ENCODE assay signal across 24 mouse cellular contexts in genomic region chr13:13572060-13572835, GRCm38 (mm10). TPM values are rescaled to one million over a fixed set of nuclear protein-coding genes. Genes with fewer than 3 reads are reported as not detected.
DNase-seq lines count a peak whose midpoint lies in the region; ATAC-seq and TF ChIP-seq lines count a peak whose summit lies in the region.
"Had no signal": no experiment of that assay in that cellular context is flagged by ENCODE, and none has a peak within 500 bp of the region (broad histone marks: within the 10 kb centered on the region; RNA-seq: fewer than 3 reads in every experiment).

No protein-coding gene starts in this region.

- H3K4me2 ChIP-seq in myocyte (ENCODE audit: low read depth), result peak overlapping the region; percentile 33
- H3K4me2 ChIP-seq in forebrain, embryonic 11.5 days (ENCODE audit: low read depth, low read length, severe bottlenecking), result no peak overlapping the region
- H3K4me2 ChIP-seq: embryonic facial prominence, embryonic 13.5 days; hindbrain, embryonic 12.5 days; intestine, embryonic 15.5 days; limb, embryonic 12.5 days; liver, embryonic 12.5 days; lung, embryonic 15.5 days had no signal

- intact Hi-C loops in left cerebral cortex, adult 2 months (cut with DNase I), result no loop called here
- intact Hi-C loops in left cerebral cortex, postnatal 4 days (cut with DNase I), result no loop called here

- no peak overlapping the region for H3K4me3 ChIP-seq in left cerebral cortex, adult 2 months
- no peak overlapping the region for H3K4me3 ChIP-seq in myocyte
- no peak overlapping the region for H3K4me3 ChIP-seq in forebrain, embryonic 11.5 days (ENCODE audit: low read depth, low read length)
- H3K4me3 ChIP-seq: embryonic facial prominence, embryonic 13.5 days; heart, embryonic 10.5 days; hindbrain, embryonic 12.5 days; intestine, embryonic 15.5 days; limb, embryonic 12.5 days; liver, embryonic 12.5 days; lung, embryonic 15.5 days; megakaryocyte, embryonic 14.5 days had no signal

- H3K9me3 ChIP-seq in forebrain, embryonic 11.5 days (ENCODE audit: control insufficient read depth, low read length), result no peaks in the 10 kb centered on the region
- H3K9me3 ChIP-seq: embryonic facial prominence, embryonic 13.5 days; heart, embryonic 10.5 days; hindbrain, embryonic 12.5 days; intestine, embryonic 15.5 days; limb, embryonic 12.5 days; liver, embryonic 12.5 days; lung, embryonic 15.5 days; megakaryocyte, embryonic 14.5 days had no signal

- DNase-seq in cerebellum, adult 11-12 months, result peak; percentile 35
- no peak for DNase-seq in cerebellum, adult 11 months
- no peak for DNase-seq in left cerebral cortex, adult 2 months (ENCODE audit: extremely low spot score in 1 of 2, low spot score in 2 of 2)
- DNase-seq in left cerebral cortex, postnatal 4 days, result no peak
- DNase-seq in CD8-positive naive resting alpha-beta T cell, adult 2 months (ENCODE audit: low read depth in 2 of 2, low spot score in 2 of 2), result peak; percentile 16 to 30
- DNase-seq in forebrain, embryonic 11.5 days (ENCODE audit: low spot score), result no peak
- DNase-seq: kidney, adult 9 months; kidney, postnatal 25 days; layer of hippocampus, adult 9-11 months; midbrain, embryonic 14.5 days; retina, postnatal 1 day; thymus, postnatal 14 days had no signal

- H3ac ChIP-seq in myocyte (ENCODE audit: control insufficient read depth, insufficient read length), result no peak overlapping the region

- 86% methylated on average over 10 of the region's 10 CpGs for WGBS in forebrain, embryonic 11.5 days

- no peak for ATAC-seq in monocyte, adult 5-6 weeks (replicated peaks; ENCODE audit: insufficient number of reproducible peaks, low FRiP score, low TSS enrichment, poor library complexity, severe bottlenecking)
- no peak for ATAC-seq in forebrain, embryonic 11.5 days (replicated peaks; ENCODE audit: low FRiP score)
- ATAC-seq: forebrain, embryonic 16.5 days; intestine, embryonic 15.5 days; liver, embryonic 12.5 days had no signal

- no peak for TF ChIP-seq POLR2A in myocyte (IDR thresholded peaks at IDR 0.05; ENCODE audit: insufficient read length, low read depth)

- no peaks in the 10 kb centered on the region for H3K27me3 ChIP-seq in myocyte (ENCODE audit: control insufficient read depth, insufficient read depth, insufficient read length)
- no peaks in the 10 kb centered on the region for H3K27me3 ChIP-seq in forebrain, embryonic 11.5 days (ENCODE audit: control insufficient read depth, insufficient read depth, low read length)
- H3K27me3 ChIP-seq: embryonic facial prominence, embryonic 13.5 days; hindbrain, embryonic 12.5 days; intestine, embryonic 15.5 days; limb, embryonic 12.5 days; lung, embryonic 15.5 days had no signal

- no peak overlapping the region for H3K9ac ChIP-seq in forebrain, embryonic 11.5 days (ENCODE audit: low read length)
- H3K9ac ChIP-seq: embryonic facial prominence, embryonic 13.5 days; hindbrain, embryonic 12.5 days; intestine, embryonic 15.5 days; limb, embryonic 12.5 days; liver, embryonic 12.5 days; lung, embryonic 15.5 days had no signal

- H3K4me1 ChIP-seq in forebrain, embryonic 11.5 days (replicated peaks; ENCODE audit: control insufficient read depth, insufficient read depth, low read length), result no peaks in the 10 kb centered on the region
- H3K4me1 ChIP-seq: limb, embryonic 12.5 days had no signal

- H3K36me3 ChIP-seq in myocyte (ENCODE audit: control insufficient read depth, insufficient read depth), result no peaks in the 10 kb centered on the region
- no peaks in the 10 kb centered on the region for H3K36me3 ChIP-seq in forebrain, embryonic 11.5 days (ENCODE audit: control insufficient read depth, insufficient read depth, low read length)
- H3K36me3 ChIP-seq: embryonic facial prominence, embryonic 13.5 days; heart, embryonic 10.5 days; hindbrain, embryonic 12.5 days; intestine, embryonic 15.5 days; limb, embryonic 12.5 days; liver, embryonic 12.5 days; lung, embryonic 15.5 days had no signal

- no peaks in the 10 kb centered on the region for H3K79me2 ChIP-seq in myocyte (ENCODE audit: control insufficient read depth, insufficient read depth)

- peak overlapping the region; percentile 82 for H3K27ac ChIP-seq in left cerebral cortex, adult 2 months
- no peak overlapping the region for H3K27ac ChIP-seq in forebrain, embryonic 11.5 days (ENCODE audit: low read depth, low read length)
- H3K27ac ChIP-seq: embryonic facial prominence, embryonic 13.5 days; heart, embryonic 10.5 days; hindbrain, embryonic 12.5 days; intestine, embryonic 15.5 days; limb, embryonic 12.5 days; liver, embryonic 12.5 days; lung, embryonic 15.5 days; stomach, postnatal 0 days had no signal

- TF ChIP-seq CTCF in left cerebral cortex, adult 2 months (IDR thresholded peaks at IDR 0.05), result no peak

TF ChIP-seq in myocyte, 11 proteins besides CTCF, POLR2A, EP300 and RAD21:
- TF ChIP-seq CEBPB (IDR thresholded peaks at IDR 0.05; ENCODE audit: insufficient read depth, poor library complexity, severe bottlenecking) (no peak), TCF12 (IDR thresholded peaks at IDR 0.05; ENCODE audit: insufficient read depth, poor library complexity, severe bottlenecking) (no peak), POLR2AphosphoS2 (IDR thresholded peaks at IDR 0.05; ENCODE audit: insufficient read length, low read depth) (no peak), MAX (IDR thresholded peaks at IDR 0.05; ENCODE audit: low read depth) (no peak), MYOG (IDR thresholded peaks at IDR 0.05; ENCODE audit: control insufficient read depth in 1 of 3, insufficient read depth in 1 of 3, insufficient read length in 2 of 3, low read depth in 2 of 3) (no peak), MYOD1 (IDR thresholded peaks at IDR 0.05; ENCODE audit: control insufficient read depth in 1 of 3, insufficient read length in 2 of 3, low read depth in 2 of 3) (no peak), SRF (IDR thresholded peaks at IDR 0.05; ENCODE audit: control insufficient read depth, insufficient read length, low read depth) (no peak), TCF3 (IDR thresholded peaks at IDR 0.05; ENCODE audit: insufficient read length, low read depth) (no peak), REST (IDR thresholded peaks at IDR 0.05; ENCODE audit: insufficient read depth, insufficient read length) (no peak), USF1 (IDR thresholded peaks at IDR 0.05; ENCODE audit: low read depth) (no peak), E2F4 (IDR thresholded peaks at IDR 0.05; ENCODE audit: insufficient read depth) (no peak)

RNA-seq across cellular contexts. Expression of gene Lyst, which starts 17.9 kb away (rescaled TPM):
- 10 to 100 TPM; 63.2 to 64.6 TPM for total RNA-seq in left cerebral cortex, adult 2 months (2021)
- 10 to 100 TPM; 27.7 to 33.7 TPM for total RNA-seq in left cerebral cortex, postnatal 4 days (2021)
- 3.6 TPM for polyA plus RNA-seq in myocyte (2012; fragmentation: generic; extraction: Trizol)
- 73.5 to 115 TPM (median 113 TPM) in 3 replicates for total RNA-seq in monocyte, adult 5-6 weeks (2017)
- polyA plus RNA-seq in forebrain, embryonic 11.5 days (2014; fragmentation: Nextera tagmentation; extraction: Ambion mirVana), result 3.5 and 4.4 TPM in 2 replicates

Comparison
In these comparisons a context has a peak if more than half of its experiments do, and no peak if none do; other contexts are left out.
1. DNase-seq: peak in cerebellum, adult 11-12 months (single experiment) and CD8-positive naive resting alpha-beta T cell, adult 2 months (2 of 2); none in cerebellum, adult 11 months (single experiment), left cerebral cortex, adult 2 months (0 of 2), left cerebral cortex, postnatal 4 days (single experiment) and forebrain, embryonic 11.5 days (single experiment).